Mouse (Mus musculus) erythroblast, embryonic 14.5 days (primary cell): ENCODE measurements around the gene Zfhx3.

Source experiments
- GATA1 ChIP-seq: IDR thresholded peaks from 2 replicates; pipeline ENCODE4 v1.6.1; 2012; ENCODE audit warnings: low read length, inconsistent platforms, mixed read lengths
- TAL1 ChIP-seq: IDR thresholded peaks from 3 replicates; pipeline ENCODE4 v1.6.1; 2012; ENCODE audit warnings: low read length, inconsistent platforms, mixed read lengths

DNA sequence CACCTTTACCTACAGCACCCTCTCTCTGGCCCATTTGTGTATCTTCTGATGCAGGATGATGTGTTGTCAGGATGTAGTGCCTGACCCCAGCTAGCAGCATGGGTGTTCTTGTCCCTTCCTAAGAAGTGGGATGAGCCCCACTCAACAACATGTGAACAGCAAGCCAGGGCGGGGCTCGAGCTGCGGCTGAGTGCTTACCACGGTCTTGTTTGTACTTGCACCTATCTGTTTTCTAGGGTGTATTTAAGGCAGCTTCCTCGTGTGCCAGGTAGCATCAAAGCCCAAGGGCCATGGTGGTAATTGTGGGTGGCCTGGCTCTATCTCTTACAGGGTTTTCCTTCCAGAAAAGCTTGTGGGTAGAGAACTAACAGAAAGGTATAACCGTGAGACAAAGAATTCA is 937.7 kb downstream of the Zfhx3 start:
- TF ChIP-seq TAL1 (no peak), GATA1 (no peak)
